Mouse (Mus musculus): ENCODE results near the gene Btg2.

DNA sequence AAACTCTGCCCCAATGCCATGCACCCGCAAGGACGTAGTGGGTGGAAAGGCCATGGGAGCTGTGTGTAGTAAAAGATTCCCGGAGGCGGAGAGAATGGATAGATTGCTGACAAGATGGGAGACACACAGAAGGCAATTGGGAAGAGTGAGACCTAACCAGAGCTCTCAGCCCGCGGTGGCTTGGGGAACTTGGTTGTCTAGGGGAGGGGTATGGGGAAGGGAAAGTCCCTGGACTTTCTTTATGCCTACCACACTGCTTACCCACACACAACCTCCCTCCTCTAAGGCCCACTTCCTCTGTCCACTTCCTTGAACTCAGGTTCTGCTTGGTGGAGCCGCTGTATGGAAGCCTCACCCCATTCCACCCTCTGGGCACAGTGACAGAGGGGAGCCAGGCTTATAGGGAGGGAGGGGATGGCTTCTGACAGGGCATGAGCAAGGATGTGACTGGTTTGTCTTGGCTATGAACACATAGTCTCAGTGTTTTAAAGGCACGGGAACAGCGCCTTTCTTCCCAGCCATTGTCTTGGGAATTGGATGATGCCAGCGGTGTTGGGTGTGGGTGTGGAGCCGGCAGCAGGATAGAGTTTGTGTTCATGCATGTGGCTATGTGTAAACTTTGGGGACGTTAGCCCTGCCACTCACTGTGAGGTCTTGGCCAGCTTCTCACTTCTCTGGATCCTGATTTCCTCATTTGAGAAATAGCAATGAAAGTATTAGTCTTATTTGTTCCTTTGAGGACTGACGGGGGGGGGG, 15.0 kb upstream of the Btg2 start:
- TF ChIP-seq CTCF (IDR thresholded peaks at IDR 0.05; ENCODE audit: borderline replicate concordance, insufficient read depth, low read depth, low read length), result no peak
- no peak for TF ChIP-seq POLR2A (IDR thresholded peaks at IDR 0.05; ENCODE audit: borderline replicate concordance, insufficient read depth, low read length)

Measured in cerebellum, adult 2 months (tissue).